Mouse (Mus musculus) forebrain, embryonic 14.5 days (tissue): ENCODE data around the gene Rnf150. TPM values are rescaled to one million over a fixed set of nuclear protein-coding genes. Genes with fewer than 3 reads are reported as not detected.

Source experiments
- ATAC-seq: fragments of 200-750 bp; cut with Nextera tagmentation; 2 replicates; pipeline ENCODE4 v1.8.0; 2017; ENCODE audit warnings: mild to moderate bottlenecking, moderate library complexity
- DNase-seq: peaks from one replicate; pipeline ENCODE4 v3.0.0-alpha.2; 2015; ENCODE audit warnings: low spot score
- H3K27ac ChIP-seq: fragments of 300-500 bp; sonication (generic); 2 replicates; pipeline ENCODE4 v1.5.1; 2014; ENCODE audit warnings: low read depth, mild to moderate bottlenecking, control low read depth, low read length, moderate library complexity
- H3K27me3 ChIP-seq: fragments of 300-500 bp; sonication (generic); replicated peaks from 2 replicates; pipeline ENCODE4 v1.6.1; 2014; ENCODE audit warnings: low read length, control low read depth, mixed read lengths; ENCODE audit not compliant: control insufficient read depth, insufficient read depth
- H3K36me3 ChIP-seq: fragments of 300-500 bp; sonication (generic); 2 replicates; pipeline ENCODE4 v1.6.1; 2014; ENCODE audit warnings: low read length, control low read depth; ENCODE audit not compliant: control insufficient read depth, insufficient read depth
- H3K4me1 ChIP-seq: fragments of 300-500 bp; sonication (generic); 2 replicates; pipeline ENCODE4 v1.6.1; 2014; ENCODE audit warnings: antibody characterized with exemption, low read length, control low read depth; ENCODE audit not compliant: control insufficient read depth, insufficient read depth
- H3K4me2 ChIP-seq: fragments of 300-500 bp; sonication (generic); 2 replicates; pipeline ENCODE4 v1.6.1; 2014; ENCODE audit warnings: mild to moderate bottlenecking, control low read depth, low read length
- H3K4me3 ChIP-seq: fragments of 300-500 bp; sonication (generic); 2 replicates; pipeline ENCODE4 v1.5.1; 2014; ENCODE audit warnings: low read depth, low read length, control low read depth
- H3K9ac ChIP-seq: fragments of 300-500 bp; sonication (generic); 2 replicates; pipeline ENCODE4 v1.6.1; 2014; ENCODE audit warnings: mild to moderate bottlenecking, low read length, control low read depth, moderate library complexity
- H3K9me3 ChIP-seq: fragments of 300-500 bp; sonication (generic); replicated peaks from 2 replicates; pipeline ENCODE4 v1.6.1; 2016; ENCODE audit warnings: low read length, control low read depth, mixed read lengths; ENCODE audit not compliant: control insufficient read depth
- WGBS: fragments of 180-500 bp; shearing (Covaris S2); extraction: QIAGEN DNeasy Blood & Tissue Kit; methylation state at CpG from one replicate; pipeline ENCODE4 v1.1.7; 2014; 5-methylcytosine and 5-hydroxymethylcytosine counted together
- polyA plus RNA-seq: library from polyadenylated mRNA; unstranded; fragments of >200 nt; fragmentation: Nextera tagmentation; extraction: Ambion mirVana; gene quantifications from 2 replicates; pipeline ENCODE4 v1.2.1, GENCODE M21; 2014

Gene Rnf150
- polyA plus RNA-seq, 1 experiment from 2014 or later: 0.89 TPM

DNA sequence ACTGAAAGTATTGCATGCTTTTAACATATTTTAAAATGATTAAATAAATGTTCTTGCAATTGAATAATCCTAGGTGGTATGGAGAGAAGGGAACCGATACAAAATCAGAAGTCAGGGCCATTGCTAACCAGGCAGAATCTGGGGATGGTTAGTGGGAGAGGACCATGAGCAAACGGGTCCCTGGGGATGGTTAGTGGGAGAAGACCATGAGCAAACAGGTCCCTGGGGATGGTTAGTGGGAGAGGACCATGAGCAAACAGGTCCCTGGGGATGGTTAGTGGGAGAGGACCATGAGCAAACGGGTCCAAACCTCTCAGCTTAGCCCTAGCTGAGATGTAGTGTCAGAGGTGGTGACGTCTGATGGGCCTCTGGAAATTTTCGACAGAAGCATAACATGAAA lies 247.0 kb downstream of the Rnf150 start:
- Histone ChIP-seq H3K36me3 (no peaks in the 10 kb centered on the region), H3K9me3 (no peaks in the 10 kb centered on the region), H3K27ac (no peak overlapping the region), H3K4me1 (no peaks in the 10 kb centered on the region), H3K27me3 (no peaks in the 10 kb centered on the region), H3K4me3 (no peak overlapping the region), H3K9ac (no peak overlapping the region), H3K4me2 (no peak overlapping the region)
- ATAC-seq (no peak), DNase-seq (no peak)
- WGBS: 90% methylated on average over 5 of the region's 5 CpGs

DNA sequence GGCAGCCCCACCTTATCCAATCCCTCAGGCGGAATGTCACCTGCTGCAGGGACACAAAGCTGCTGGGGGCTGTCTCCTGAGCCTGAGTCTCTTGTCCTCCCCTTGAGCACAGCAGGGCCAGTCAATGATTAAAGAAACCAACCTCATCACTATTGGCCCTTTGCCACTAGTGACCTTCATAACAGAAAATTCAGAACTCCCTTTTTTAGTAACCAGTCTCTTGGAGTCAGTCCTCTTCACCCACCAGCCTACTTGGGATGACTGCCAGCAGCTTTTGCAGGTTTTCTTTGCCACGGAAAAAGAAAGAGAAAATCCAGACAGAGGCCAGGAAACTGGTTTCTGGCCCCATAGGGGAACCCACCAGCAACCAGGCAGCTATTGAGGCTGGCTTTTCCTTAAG lies 271.9 kb downstream of the Rnf150 start:
- no peak overlapping the region for H3K4me3 ChIP-seq
- no peak overlapping the region for H3K4me2 ChIP-seq
- no peaks in the 10 kb centered on the region for H3K27me3 ChIP-seq
- no peak overlapping the region for H3K27ac ChIP-seq
- ATAC-seq (no peak), DNase-seq (peak; percentile 4)
- no peaks in the 10 kb centered on the region for H3K4me1 ChIP-seq
- no peak overlapping the region for H3K9ac ChIP-seq
- 36% methylated on average over 2 of the region's 2 CpGs for WGBS
- no peaks in the 10 kb centered on the region for H3K9me3 ChIP-seq
- H3K36me3 ChIP-seq: no peaks in the 10 kb centered on the region

DNA sequence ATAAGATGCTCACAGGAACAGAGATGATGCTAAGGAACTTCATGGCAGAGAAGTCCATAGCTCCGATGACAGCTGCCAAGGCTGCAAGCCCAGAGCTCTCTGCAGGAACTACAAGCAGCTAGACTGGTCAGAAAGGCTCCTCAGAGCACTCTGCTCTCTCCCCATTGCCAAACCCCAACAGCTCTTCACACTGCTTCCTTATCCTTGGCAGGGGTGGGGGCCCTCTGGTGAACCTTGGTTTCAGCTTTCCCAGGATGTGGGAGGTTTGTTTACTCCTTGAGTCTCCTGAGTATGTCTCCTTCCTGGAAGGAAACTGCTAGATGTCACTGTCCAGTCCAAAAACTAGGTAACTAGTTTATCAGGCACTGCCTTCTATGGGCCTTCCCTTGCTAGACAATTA lies 276.9 kb downstream of the Rnf150 start:
- Histone ChIP-seq H3K27me3 (no peaks in the 10 kb centered on the region), H3K4me1 (no peaks in the 10 kb centered on the region), H3K9ac (no peak overlapping the region), H3K4me2 (no peak overlapping the region), H3K36me3 (no peaks in the 10 kb centered on the region), H3K9me3 (no peaks in the 10 kb centered on the region), H3K4me3 (no peak overlapping the region), H3K27ac (no peak overlapping the region)
- DNase-seq (no peak), ATAC-seq (no peak)
- 82% methylated on average over 1 of the region's 1 CpGs for WGBS

DNA sequence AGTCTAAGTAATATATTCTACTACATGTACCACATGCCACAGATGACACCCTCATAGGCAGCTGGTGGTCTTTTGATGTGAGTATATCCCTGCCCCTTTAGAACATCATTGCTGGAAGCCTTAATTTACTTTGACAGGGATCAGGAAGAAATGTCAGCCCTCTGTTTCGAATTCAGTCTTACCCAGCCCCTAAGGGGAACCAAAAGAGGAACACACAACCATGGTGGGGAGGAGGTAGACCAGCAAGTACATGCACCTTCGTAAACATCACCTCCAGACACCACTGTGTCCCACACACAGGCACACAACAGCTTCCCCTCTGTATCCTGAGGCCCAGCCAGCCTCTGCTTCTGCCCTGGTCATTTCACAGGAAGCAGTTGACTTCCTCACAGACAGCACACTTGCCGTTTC lies 277.6 kb downstream of the Rnf150 start:
- no peak overlapping the region for H3K9ac ChIP-seq

More for the DNA sequence above, 277.6 kb downstream of the Rnf150 start:
- ATAC-seq: no peak
- no peak overlapping the region for H3K4me3 ChIP-seq
- H3K27ac ChIP-seq: no peak overlapping the region
- H3K4me1 ChIP-seq: no peaks in the 10 kb centered on the region
- WGBS: 86% methylated on average over 3 of the region's 3 CpGs
- H3K4me2 ChIP-seq: no peak overlapping the region
- DNase-seq: no peak
- H3K27me3 ChIP-seq: no peaks in the 10 kb centered on the region
- no peaks in the 10 kb centered on the region for H3K36me3 ChIP-seq
- no peaks in the 10 kb centered on the region for H3K9me3 ChIP-seq

Other genes starting within 250 kb of the Rnf150 start
- gene Zfp330, start 89.2 kb upstream of the Rnf150 start, polyA plus RNA-seq: 81.6 and 84.2 TPM in 2 replicates